ENCODE assay signal across 9 mouse cellular contexts in the genomic region with DNA sequence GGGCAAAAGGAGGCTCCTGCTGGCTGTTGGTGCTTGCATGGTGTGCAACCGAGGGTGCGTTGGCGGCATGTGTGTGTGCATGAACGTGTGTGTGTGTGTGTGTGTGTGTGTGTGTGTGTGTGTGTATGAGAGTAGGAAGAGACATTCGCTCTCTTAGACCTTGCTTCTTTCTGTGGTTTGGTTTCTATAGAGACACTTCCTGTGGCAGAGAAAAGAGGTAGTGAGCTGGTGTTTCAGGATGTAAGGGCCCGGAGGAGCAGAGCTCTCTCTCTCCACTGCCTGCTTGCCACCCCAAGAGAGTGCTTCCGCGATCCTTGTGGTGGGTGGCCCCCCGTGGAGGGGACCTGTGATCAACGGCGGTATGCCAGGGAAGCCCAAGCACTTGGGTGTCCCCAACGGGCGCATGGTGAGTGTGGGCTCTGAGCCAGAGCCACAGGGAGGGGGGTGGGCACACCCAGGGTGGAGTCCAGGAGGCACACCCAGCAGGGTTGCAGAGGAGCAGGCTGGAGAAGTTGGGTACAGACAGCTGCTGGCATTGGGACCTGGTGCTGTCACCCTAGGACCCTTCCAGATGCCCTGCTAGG. TPM values are rescaled to one million over a fixed set of nuclear protein-coding genes. Genes with fewer than 3 reads are reported as not detected.
DNase-seq lines count a peak whose midpoint lies in the region; ATAC-seq and TF ChIP-seq lines count a peak whose summit lies in the region.
"Had no signal": no experiment of that assay in that cellular context is flagged by ENCODE, and none has a peak within 500 bp of the region (broad histone marks: within the 10 kb centered on the region; RNA-seq: fewer than 3 reads in every experiment).

Rgs14 (plus strand) TSS at position 202 of the 584 bp plus-strand sequence.

- H3K9me3 ChIP-seq in intestine, postnatal 0 days (ENCODE audit: control insufficient read depth), result no peaks in the 10 kb centered on the region
- no peaks in the 10 kb centered on the region for H3K9me3 ChIP-seq in lung, embryonic 14.5 days (ENCODE audit: low read depth, low read length)
- H3K9me3 ChIP-seq in midbrain, embryonic 16.5 days (replicated peaks; ENCODE audit: control insufficient read depth, low read length, poor library complexity, severe bottlenecking), result no peaks in the 10 kb centered on the region
- H3K9me3 ChIP-seq: midbrain, embryonic 12.5 days had no signal

- no peaks in the 10 kb centered on the region for H3K36me3 ChIP-seq in intestine, postnatal 0 days (ENCODE audit: control insufficient read depth, insufficient read depth)
- no peaks in the 10 kb centered on the region for H3K36me3 ChIP-seq in lung, embryonic 14.5 days (ENCODE audit: insufficient read depth)
- no peaks in the 10 kb centered on the region for H3K36me3 ChIP-seq in spleen, adult 2 months (ENCODE audit: control insufficient read depth, insufficient read depth, low read length)
- no peaks in the 10 kb centered on the region for H3K36me3 ChIP-seq in midbrain, embryonic 16.5 days (ENCODE audit: control insufficient read depth, insufficient read depth, low read length)
- H3K36me3 ChIP-seq: midbrain, embryonic 12.5 days had no signal

- peak; percentile 75 for TF ChIP-seq POLR2A in spleen, adult 2 months (IDR thresholded peaks at IDR 0.05; ENCODE audit: low read depth, low read length)

- peaks cover 10% of the 10 kb centered on the region; the same call in 1 of the 2 replicates for H3K4me1 ChIP-seq in intestine, postnatal 0 days (replicated peaks; ENCODE audit: control insufficient read depth, insufficient read depth, low read length)
- H3K4me1 ChIP-seq in lung, embryonic 14.5 days (ENCODE audit: insufficient read depth), result no peaks in the 10 kb centered on the region
- H3K4me1 ChIP-seq in spleen, adult 2 months (ENCODE audit: control insufficient read depth, insufficient read depth, insufficient read length), result peaks cover 39% of the 10 kb centered on the region; the same call in 1 of the 2 replicates
- H3K4me1 ChIP-seq in midbrain, embryonic 16.5 days (ENCODE audit: control insufficient read depth, insufficient read depth, low read length), result no peaks in the 10 kb centered on the region
- H3K4me1 ChIP-seq: midbrain, embryonic 12.5 days had no signal

- H3K9ac ChIP-seq in intestine, postnatal 0 days (ENCODE audit: low read depth, low read length), result no peak within 1 kb of the TSS
- no peak within 1 kb of the TSS; the same call in 1 of the 2 replicates for H3K9ac ChIP-seq in lung, embryonic 14.5 days
- H3K9ac ChIP-seq in midbrain, embryonic 16.5 days (ENCODE audit: low read depth, low read length), result no peak within 1 kb of the TSS
- H3K9ac ChIP-seq: midbrain, embryonic 12.5 days had no signal

- no peak within 1 kb of the TSS for H3K27ac ChIP-seq in intestine, postnatal 0 days (ENCODE audit: low read depth, low read length)
- no peak within 1 kb of the TSS for H3K27ac ChIP-seq in lung, embryonic 14.5 days (ENCODE audit: low read depth)
- peak within 1 kb of the TSS; percentile 94 for H3K27ac ChIP-seq in spleen, adult 2 months (ENCODE audit: insufficient read depth, low read length)
- H3K27ac ChIP-seq in midbrain, embryonic 16.5 days (ENCODE audit: low read length), result no peak within 1 kb of the TSS
- H3K27ac ChIP-seq: midbrain, embryonic 12.5 days had no signal

- intact Hi-C loops in heart, postnatal 10 days (cut with DNase I), result no loop called here

- no peaks in the 10 kb centered on the region for H3K27me3 ChIP-seq in intestine, postnatal 0 days (replicated peaks; ENCODE audit: control insufficient read depth, insufficient read depth, low read length)
- no peaks in the 10 kb centered on the region for H3K27me3 ChIP-seq in lung, embryonic 14.5 days (ENCODE audit: insufficient read depth, low read length)
- H3K27me3 ChIP-seq in spleen, adult 2 months (ENCODE audit: control insufficient read depth, insufficient read depth, low read length), result no peaks in the 10 kb centered on the region
- peaks cover 7% of the 10 kb centered on the region for H3K27me3 ChIP-seq in midbrain, embryonic 16.5 days (ENCODE audit: control insufficient read depth, insufficient read depth, low read depth, low read length)

- peak; percentile 91 for ATAC-seq in common myeloid progenitor, adult 5-6 weeks (replicated peaks; ENCODE audit: low read depth, poor library complexity, severe bottlenecking)
- ATAC-seq in intestine, postnatal 0 days, result no peak
- ATAC-seq in lung, embryonic 14.5 days (ENCODE audit: insufficient read depth), result peak; percentile 28; the same call in 1 of the 2 replicates
- ATAC-seq in midbrain, embryonic 16.5 days, result no peak

- WGBS in intestine, postnatal 0 days, result 51% methylated on average over 13 of the region's 13 CpGs
- WGBS in lung, embryonic 14.5 days, result 44% methylated on average over 13 of the region's 13 CpGs
- WGBS in spleen, adult 2 months, result 2% methylated on average over 13 of the region's 13 CpGs
- 62% methylated on average over 13 of the region's 13 CpGs for WGBS in midbrain, embryonic 16.5 days

- peak; percentile 31 for DNase-seq in heart, adult 8-10 months (ENCODE audit: low spot score)
- no peak for DNase-seq in heart, postnatal 10 days
- DNase-seq in lung, embryonic 14.5 days, result no peak
- peak; percentile 67 to 82 for DNase-seq in spleen, adult 2 months (ENCODE audit: low read depth in 1 of 2, low spot score in 2 of 2)
- no peak for DNase-seq in cerebellum, adult 9-11 months

- 0 out of 2 replicates have a peak within 1 kb of the TSS, but pooled peaks have one; percentile 21 for H3K4me2 ChIP-seq in intestine, postnatal 0 days (replicated peaks; ENCODE audit: low read depth)
- H3K4me2 ChIP-seq in lung, embryonic 14.5 days, result 0 out of 2 replicates have a peak within 1 kb of the TSS, but pooled peaks have one; percentile 18
- H3K4me2 ChIP-seq in midbrain, embryonic 16.5 days (ENCODE audit: low read length), result no peak within 1 kb of the TSS
- H3K4me2 ChIP-seq: midbrain, embryonic 12.5 days had no signal

- no peak within 1 kb of the TSS for H3K4me3 ChIP-seq in intestine, postnatal 0 days (ENCODE audit: low read depth, low read length)
- no peak within 1 kb of the TSS for H3K4me3 ChIP-seq in lung, embryonic 14.5 days (ENCODE audit: low read depth, low read length)
- peak within 1 kb of the TSS; percentile 80 for H3K4me3 ChIP-seq in spleen, adult 2 months (ENCODE audit: extremely low read depth, insufficient read depth, insufficient read length)
- no peak within 1 kb of the TSS for H3K4me3 ChIP-seq in midbrain, embryonic 16.5 days (ENCODE audit: low read depth, low read length)
- H3K4me3 ChIP-seq: midbrain, embryonic 12.5 days had no signal

- TF ChIP-seq CTCF in intestine, postnatal 0 days (IDR thresholded peaks at IDR 0.05; ENCODE audit: low read depth), result no peak
- no peak for TF ChIP-seq CTCF in lung, embryonic 14.5 days (IDR thresholded peaks at IDR 0.05; ENCODE audit: low read depth)
- TF ChIP-seq CTCF in spleen, adult 2 months (IDR thresholded peaks at IDR 0.05; ENCODE audit: extremely low read depth, insufficient read depth, insufficient read length, insufficient replicate concordance), result no peak

RNA-seq across cellular contexts. Expression of gene Rgs14, which starts in this region (rescaled TPM):
- under 1 TPM; 0.19 to 0.80 (median 0.41) TPM for total RNA-seq in heart, adult 8-10 months (2022)
- total RNA-seq in heart, postnatal 10 days (2021), result under 1 TPM; 0.60 to 0.74 TPM
- 4.2 and 8.7 TPM in 2 replicates for total RNA-seq in common myeloid progenitor, adult 5-6 weeks (2017)
- 1.2 and 1.3 TPM in 2 replicates for polyA plus RNA-seq in intestine, postnatal 0 days (2015; fragmentation: Nextera tagmentation; extraction: Ambion mirVana)
- polyA plus RNA-seq in lung, embryonic 14.5 days (2014; fragmentation: Nextera tagmentation; extraction: Ambion mirVana), result 0.69 and 1.0 TPM in 2 replicates
- polyA plus RNA-seq in spleen, adult 2 months (2012; rRNA removed), result 54.7 and 68.4 TPM in 2 replicates
- 0.34 and 0.62 TPM in 2 replicates for polyA plus RNA-seq in midbrain, embryonic 16.5 days (2015; fragmentation: Nextera tagmentation; extraction: Ambion mirVana)

Comparison
In these comparisons a context has a peak if more than half of its experiments do, and no peak if none do; other contexts are left out.
1. RNA of gene Rgs14 (polyA plus RNA-seq): 54.7 to 68.4 TPM in spleen, adult 2 months; 1.2 to 1.3 TPM in intestine, postnatal 0 days, 0.69 to 1.0 TPM in lung, embryonic 14.5 days and 0.34 to 0.62 TPM in midbrain, embryonic 16.5 days; every median in the first group is over 10 times any median in the second.
2. Peak in DNase-seq in heart, adult 8-10 months; RNA of the gene not detected or under 1 TPM.
3. DNase-seq: peak in spleen, adult 2 months (2 of 2); none in heart, postnatal 10 days (0 of 2), lung, embryonic 14.5 days (single experiment) and cerebellum, adult 9-11 months (single experiment).
4. ATAC-seq: peak in common myeloid progenitor, adult 5-6 weeks (single experiment) and lung, embryonic 14.5 days (single experiment); none in intestine, postnatal 0 days (single experiment) and midbrain, embryonic 16.5 days (single experiment).